Mouse (Mus musculus) MEL (cell line): ENCODE measurements around the gene Slc32a1. TPM values are rescaled to one million over a fixed set of nuclear protein-coding genes. Genes with fewer than 3 reads are reported as not detected.

Experiments
- DNase-seq: peaks from one replicate; pipeline ENCODE4 v3.0.0; 2011; ENCODE audit warnings: low read depth, low spot score
- H3K27ac ChIP-seq: 2 replicates; pipeline ENCODE4 v1.5.1; 2012; ENCODE audit warnings: low read depth, mild to moderate bottlenecking, control low read depth, low read length, moderate library complexity; ENCODE audit not compliant: control insufficient read depth
- H3K27me3 ChIP-seq, 2 experiments: fragments of 150-350 bp in 1 of 2; sonication (generic) in 1 of 2; 2 replicates each; pipeline ENCODE4 v1.6.1; 2012; ENCODE audit warnings: low read length in 2 of 2, mild to moderate bottlenecking in 2 of 2, improper control_type of control experiment in 1 of 2, moderate library complexity in 1 of 2; ENCODE audit not compliant: insufficient read depth in 2 of 2, control insufficient read depth in 1 of 2
- H3K36me3 ChIP-seq, 2 experiments: 2 replicates each; pipeline ENCODE4 v1.6.1; 2012 to 2014; ENCODE audit warnings: low read length in 2 of 2, improper control_type of control experiment in 1 of 2, inconsistent platforms in 1 of 2, mild to moderate bottlenecking in 1 of 2; ENCODE audit not compliant: insufficient read depth in 2 of 2, control insufficient read depth in 1 of 2
- H3K4me1 ChIP-seq, 2 experiments: fragments of 150-350 bp in 1 of 2; sonication (generic) in 1 of 2; 2 replicates each; pipeline ENCODE4 v1.6.1; 2012; ENCODE audit warnings: low read length in 2 of 2, improper control_type of control experiment in 1 of 2, mild to moderate bottlenecking in 1 of 2; ENCODE audit not compliant: insufficient read depth in 2 of 2, control insufficient read depth in 1 of 2
- H3K4me3 ChIP-seq, 2 experiments: fragments of 150-350 bp in 1 of 2; sonication (generic) in 1 of 2; 2 replicates each; pipeline ENCODE4 v1.5.1; 2012; ENCODE audit warnings: low read depth in 2 of 2, low read length in 2 of 2, mild to moderate bottlenecking in 2 of 2, moderate library complexity in 2 of 2, control low read depth in 1 of 2, improper control_type of control experiment in 1 of 2; ENCODE audit not compliant: control insufficient read depth in 1 of 2, insufficient read depth in 1 of 2
- H3K79me2 ChIP-seq: 2 replicates; pipeline ENCODE4 v1.6.1; 2012; ENCODE audit warnings: mild to moderate bottlenecking, low read length, moderate library complexity; ENCODE audit not compliant: control insufficient read depth, poor library complexity, insufficient read depth
- H3K9ac ChIP-seq: 2 replicates; pipeline ENCODE4 v1.6.1; 2012; ENCODE audit warnings: low read depth, mild to moderate bottlenecking, control low read depth, low read length, moderate library complexity; ENCODE audit not compliant: control insufficient read depth, poor library complexity, severe bottlenecking
- H3K9me3 ChIP-seq: fragments of 150-350 bp; sonication (generic); replicated peaks from 2 replicates; pipeline ENCODE4 v1.6.1; 2012; ENCODE audit warnings: mild to moderate bottlenecking, low read length, improper control_type of control experiment, moderate library complexity; ENCODE audit not compliant: insufficient read depth
- BHLHE40 ChIP-seq: IDR thresholded peaks from 2 replicates; pipeline ENCODE4 v1.6.1; 2012; ENCODE audit warnings: low read depth, mild to moderate bottlenecking, inconsistent platforms, low read length, improper control_type of control experiment, borderline replicate concordance
- ELF1 ChIP-seq: IDR thresholded peaks from 2 replicates; pipeline ENCODE4 v1.6.1; 2014; ENCODE audit warnings: low read depth, mild to moderate bottlenecking, inconsistent platforms, low read length, improper control_type of control experiment, moderate library complexity
- EP300 ChIP-seq, 2 experiments: IDR thresholded peaks; 2 replicates each; pipeline ENCODE4 v1.6.1; 2011; ENCODE audit warnings: improper control_type of control experiment in 2 of 2, low read length in 2 of 2, low read depth in 1 of 2, mild to moderate bottlenecking in 1 of 2
- ETS1 ChIP-seq: IDR thresholded peaks from 2 replicates; pipeline ENCODE4 v1.6.1; 2012; ENCODE audit warnings: low read depth, mild to moderate bottlenecking, inconsistent platforms, low read length, improper control_type of control experiment, moderate library complexity
- GATA1 ChIP-seq: IDR thresholded peaks from 2 replicates; pipeline ENCODE4 v1.6.1; 2011; ENCODE audit warnings: low read depth, low read length, improper control_type of control experiment
- HCFC1 ChIP-seq: IDR thresholded peaks from 2 replicates; pipeline ENCODE4 v1.6.1; 2012; ENCODE audit warnings: low read depth, mild to moderate bottlenecking, inconsistent platforms, low read length, improper control_type of control experiment, moderate library complexity
- JUND ChIP-seq: IDR thresholded peaks from 2 replicates; pipeline ENCODE4 v1.6.1; 2011; ENCODE audit warnings: low read depth, mild to moderate bottlenecking, improper control_type of control experiment, low read length
- MEF2A ChIP-seq: IDR thresholded peaks from 2 replicates; pipeline ENCODE4 v1.6.1; 2014; ENCODE audit warnings: low read depth, mild to moderate bottlenecking, inconsistent platforms, low read length, improper control_type of control experiment; ENCODE audit not compliant: poor library complexity, insufficient replicate concordance, severe bottlenecking; ENCODE audit errors: extremely low read depth
- MXI1 ChIP-seq: IDR thresholded peaks from 2 replicates; pipeline ENCODE4 v1.6.1; 2011; ENCODE audit warnings: mild to moderate bottlenecking, low read depth, low read length, improper control_type of control experiment
- MYC ChIP-seq: IDR thresholded peaks from 2 replicates; pipeline ENCODE4 v1.6.1; 2011; ENCODE audit warnings: low read depth, mild to moderate bottlenecking, low read length, improper control_type of control experiment, moderate library complexity
- POLR2A ChIP-seq, 2 experiments: IDR thresholded peaks; 2 replicates each; pipeline ENCODE4 v1.6.1; 2011 to 2012; ENCODE audit warnings: low read length in 2 of 2, mild to moderate bottlenecking in 2 of 2, control low read depth in 1 of 2, improper control_type of control experiment in 1 of 2, low read depth in 1 of 2, moderate library complexity in 1 of 2; ENCODE audit not compliant: control insufficient read depth in 1 of 2, insufficient read depth in 1 of 2, poor library complexity in 1 of 2
- RCOR1 ChIP-seq: IDR thresholded peaks from 2 replicates; pipeline ENCODE4 v1.6.1; 2012; ENCODE audit warnings: low read depth, mild to moderate bottlenecking, inconsistent platforms, low read length, improper control_type of control experiment
- SIN3A ChIP-seq: IDR thresholded peaks from 2 replicates; pipeline ENCODE4 v1.6.1; 2012; ENCODE audit warnings: low read length, improper control_type of control experiment, inconsistent platforms
- TAL1 ChIP-seq: IDR thresholded peaks from 2 replicates; pipeline ENCODE4 v1.6.1; 2012; ENCODE audit warnings: mild to moderate bottlenecking, inconsistent platforms, low read length, moderate library complexity, mixed read lengths
- TCF12 ChIP-seq: IDR thresholded peaks from 2 replicates; pipeline ENCODE4 v1.6.1; 2014; ENCODE audit warnings: low read depth, mild to moderate bottlenecking, inconsistent platforms, low read length, improper control_type of control experiment, moderate library complexity
- USF1 ChIP-seq: IDR thresholded peaks from 2 replicates; pipeline ENCODE4 v1.6.1; 2014; ENCODE audit warnings: low read depth, mild to moderate bottlenecking, inconsistent platforms, low read length, improper control_type of control experiment, moderate library complexity
- ZC3H11A ChIP-seq: IDR thresholded peaks from 2 replicates; pipeline ENCODE4 v1.6.1; 2012; ENCODE audit warnings: low read depth, mild to moderate bottlenecking, inconsistent platforms, low read length, improper control_type of control experiment
- polyA plus RNA-seq, 2 experiments: library from polyadenylated mRNA; stranded (reverse) in 1 of 2; unstranded in 1 of 2; fragments of >175 nt in 1 of 2; fragments of >200 nt in 1 of 2; gene quantifications; 2 replicates each; pipeline versions ENCODE4 v1.2.1 to v1.2.4; 2012; ENCODE audit warnings: low replicate concordance in 2 of 2, low read depth in 1 of 2; ENCODE audit not compliant: insufficient read length in 2 of 2, insufficient read depth in 1 of 2, missing spikeins in 1 of 2
- total RNA-seq: library from RNA; depleted of rRNA; stranded (reverse); fragments of 300-350 nt; gene quantifications from 2 replicates; pipeline ENCODE4 v1.2.3, GENCODE M21; 2012

Slc32a1 gene
- total and polyA plus RNA-seq, 3 experiments = not detected

- Histone ChIP-seq H3K27ac (no peak overlapping the region), H3K36me3 (peaks cover 0 to 24% of the 10 kb centered on the region in 2 experiments; a peak in 2 of 4 replicates), H3K27me3 (no peaks in the 10 kb centered on the region; a peak in 1 of 4 replicates), H3K4me1 (peaks cover 0 to 52% of the 10 kb centered on the region in 2 experiments; a peak in 2 of 4 replicates), H3K79me2 (no peaks in the 10 kb centered on the region), H3K4me3 (no peak overlapping the region), H3K9ac (no peak overlapping the region), H3K9me3 (no peaks in the 10 kb centered on the region)
- DNase-seq = peak; percentile 67
- TF ChIP-seq JUND (no peak), SIN3A (peak; percentile 71), ZC3H11A (no peak), TAL1 (peak; percentile 90), MXI1 (0 out of 2 replicates have a peak, but pooled peaks have one; percentile 41), MEF2A (no peak), RCOR1 (peak; percentile 19; the same call in 1 of the 2 replicates), POLR2A (IDR thresholded peaks at IDR 0.05; ENCODE audit: control insufficient read depth in 1 of 2, insufficient read depth in 1 of 2, low read depth in 1 of 2, low read length in 2 of 2, poor library complexity in 1 of 2) (no peak), EP300 (IDR thresholded peaks at IDR 0.05; ENCODE audit: low read depth in 1 of 2, low read length in 2 of 2) (peak; percentile 80 to 91), ELF1 (no peak), ETS1 (peak; percentile 53), MYC (no peak), GATA1 (peak; percentile 94), BHLHE40 (no peak), TCF12 (peak; percentile 91), USF1 (peak; percentile 89)
These were observed 25.8 kb upstream of the Slc32a1 start for GRCm38 (mm10) chr2:158584621-158585358.

DNA sequence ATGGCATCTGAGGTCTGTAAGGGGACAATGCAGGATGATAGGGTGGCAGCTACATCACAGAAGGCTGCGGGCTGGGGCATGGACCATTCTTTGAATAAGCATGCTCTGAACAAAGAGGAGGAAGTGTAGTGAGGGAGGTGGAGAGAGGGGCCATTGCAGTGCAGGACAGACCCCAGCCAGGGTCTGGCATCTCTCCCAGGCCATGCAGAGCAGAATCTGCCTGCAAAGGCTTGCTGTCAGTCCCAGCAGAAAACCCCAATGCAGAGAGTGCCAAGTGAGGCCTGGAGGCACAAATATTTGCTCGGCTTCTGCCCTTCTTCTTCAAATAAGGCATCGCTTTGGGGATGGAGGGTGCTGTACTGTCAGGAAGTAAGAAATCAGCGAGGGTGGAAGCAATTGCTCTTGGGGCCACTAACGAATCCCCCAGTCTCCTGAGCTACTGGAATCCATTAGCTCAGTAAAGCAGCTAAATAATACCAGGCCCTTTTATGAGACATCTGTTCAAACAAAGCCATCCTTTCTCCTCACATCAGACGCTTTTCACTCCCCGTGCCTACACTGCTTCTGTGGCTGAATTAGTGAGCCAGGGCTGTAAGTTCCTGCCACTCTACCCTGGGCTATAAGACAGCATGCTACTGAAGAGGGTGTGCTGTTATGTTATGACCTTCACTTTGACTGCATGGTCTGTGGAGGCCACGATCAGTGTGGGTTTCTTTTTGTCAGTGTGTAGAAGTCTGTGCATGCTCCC lies 21.9 kb upstream of the Slc32a1 start:
- Histone ChIP-seq H3K27ac (no peak overlapping the region), H3K27me3 (no peaks in the 10 kb centered on the region; a peak in 1 of 4 replicates), H3K36me3 (peaks cover 0 to 9% of the 10 kb centered on the region in 2 experiments; a peak in 2 of 4 replicates), H3K4me3 (no peak overlapping the region), H3K9ac (no peak overlapping the region), H3K9me3 (no peaks in the 10 kb centered on the region), H3K4me1 (peaks cover 0 to 27% of the 10 kb centered on the region in 2 experiments; a peak in 2 of 4 replicates), H3K79me2 (no peaks in the 10 kb centered on the region)
- TF ChIP-seq MEF2A (no peak), HCFC1 (no peak)
- no peak for DNase-seq
